Mouse (Mus musculus): ENCODE measurements at regions not wholly inside any gene's neighbourhood (a gene's known extent, or its start where the extent isn't known, plus 50 kb on each side); places are given as distances from the start of the nearest gene placed in this dataset.

DNA sequence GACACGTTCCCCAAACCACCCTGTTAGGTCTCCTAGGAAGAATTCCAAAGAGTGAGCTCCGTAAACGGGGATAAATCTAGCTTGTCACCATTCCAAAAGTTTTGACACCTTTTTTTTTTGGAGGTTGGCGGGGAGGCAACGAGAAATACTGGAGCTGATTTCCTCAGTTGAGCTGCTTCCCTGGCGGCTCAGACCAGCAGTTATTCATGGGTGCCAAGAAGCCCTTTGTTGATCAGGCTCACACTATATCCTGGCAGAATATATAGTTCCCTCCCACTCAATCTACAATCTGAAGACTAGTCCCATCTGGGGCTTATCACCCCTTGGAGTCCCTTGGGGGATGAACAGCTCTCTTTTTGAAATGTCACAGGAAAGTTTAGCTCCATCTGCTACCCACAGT lies 77.5 kb upstream of the Tiam2 start:
- no peak for DNase-seq (ENCODE audit: low read depth)

DNA sequence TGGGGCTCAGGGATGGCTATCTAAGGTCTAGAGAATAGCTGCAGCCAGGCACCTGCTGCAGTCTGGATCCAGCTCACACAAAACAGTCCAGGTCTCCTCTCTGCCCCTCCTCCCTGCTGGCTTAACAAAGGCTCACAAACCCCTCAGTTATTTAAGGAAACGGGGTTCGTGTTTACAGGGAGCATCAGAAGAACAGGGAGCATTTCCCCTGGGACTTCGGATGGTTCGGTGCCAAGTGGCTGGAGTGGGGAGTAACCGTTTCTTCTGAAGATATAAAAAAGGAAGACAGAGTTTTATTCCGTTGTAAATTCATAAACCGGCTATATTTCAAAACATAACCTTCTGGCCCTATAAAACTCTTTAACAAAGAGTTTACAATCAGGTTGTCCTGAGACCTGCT lies 77.1 kb upstream of the Tiam2 start:
- no peak for DNase-seq (ENCODE audit: low read depth)

DNA sequence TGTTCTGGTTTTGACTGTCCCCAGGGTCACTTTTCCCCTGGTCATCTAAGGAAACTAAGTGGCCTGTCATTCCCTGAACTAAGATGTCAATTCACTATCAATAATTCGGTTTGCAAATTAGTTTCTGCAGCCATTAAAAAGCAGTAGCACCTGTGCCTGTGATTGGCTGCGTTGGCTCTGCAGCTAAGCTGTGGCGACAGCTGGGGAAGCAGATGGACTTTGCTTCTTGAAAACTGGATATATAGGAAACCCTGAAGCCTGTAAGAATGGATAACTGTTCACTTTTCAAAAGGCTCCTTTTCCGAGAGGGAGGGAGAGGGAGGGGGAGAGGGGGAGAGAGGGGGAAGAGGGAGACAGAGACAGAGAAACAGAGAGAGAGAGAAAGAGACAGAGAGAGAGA lies 75.2 kb upstream of the Tiam2 start:
- no peak for DNase-seq (ENCODE audit: low read depth)

GRCm38 (mm10) chr17:3251966-3252365 lies 74.4 kb upstream of the Tiam2 start:
- DNase-seq (ENCODE audit: low read depth): no peak

DNA sequence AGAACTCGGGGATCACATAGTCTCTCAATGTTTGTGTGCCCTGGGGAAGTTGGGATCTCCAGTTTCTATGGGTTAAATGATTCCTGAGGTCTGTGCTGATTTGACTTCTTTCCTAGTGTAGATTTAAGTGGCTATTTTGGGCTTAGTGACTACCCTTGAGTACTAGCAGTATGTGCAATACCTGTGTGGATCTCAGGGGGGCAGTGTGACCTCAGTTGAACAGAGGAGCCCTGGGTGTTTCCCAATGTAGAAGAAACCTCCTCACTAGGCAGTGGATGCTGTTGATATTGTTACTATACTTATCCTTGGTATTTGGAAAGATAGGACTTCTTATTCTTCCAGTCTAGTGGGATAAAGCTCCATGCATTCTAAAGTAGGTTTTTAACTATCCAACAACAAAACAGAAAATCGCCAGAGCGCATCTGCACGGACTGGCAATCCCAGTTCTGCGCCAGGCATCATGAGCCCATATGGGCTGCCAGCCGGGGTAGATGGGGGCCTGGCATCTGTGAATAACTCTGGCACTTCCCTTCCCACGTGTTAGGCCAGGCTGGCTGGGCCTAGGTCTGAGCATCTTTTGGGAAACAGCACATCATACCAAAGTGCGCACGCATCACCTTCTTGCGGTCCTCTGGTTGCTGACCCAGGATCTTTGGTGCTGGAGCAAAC lies 72.7 kb upstream of the Tiam2 start:
- DNase-seq (ENCODE audit: low read depth): peak; percentile 29

GRCm38 (mm10) chr17:3256765-3257164 lies 69.6 kb upstream of the Tiam2 start:
- no peak for DNase-seq (ENCODE audit: low read depth)

GRCm38 (mm10) chr17:3258811-3259510 lies 67.4 kb upstream of the Tiam2 start:
- no peak for DNase-seq (ENCODE audit: low read depth)

- DNase-seq (ENCODE audit: low read depth): no peak
Observed at GRCm38 (mm10) chr17:3260796-3261195, 65.6 kb upstream of the Tiam2 start.

DNA sequence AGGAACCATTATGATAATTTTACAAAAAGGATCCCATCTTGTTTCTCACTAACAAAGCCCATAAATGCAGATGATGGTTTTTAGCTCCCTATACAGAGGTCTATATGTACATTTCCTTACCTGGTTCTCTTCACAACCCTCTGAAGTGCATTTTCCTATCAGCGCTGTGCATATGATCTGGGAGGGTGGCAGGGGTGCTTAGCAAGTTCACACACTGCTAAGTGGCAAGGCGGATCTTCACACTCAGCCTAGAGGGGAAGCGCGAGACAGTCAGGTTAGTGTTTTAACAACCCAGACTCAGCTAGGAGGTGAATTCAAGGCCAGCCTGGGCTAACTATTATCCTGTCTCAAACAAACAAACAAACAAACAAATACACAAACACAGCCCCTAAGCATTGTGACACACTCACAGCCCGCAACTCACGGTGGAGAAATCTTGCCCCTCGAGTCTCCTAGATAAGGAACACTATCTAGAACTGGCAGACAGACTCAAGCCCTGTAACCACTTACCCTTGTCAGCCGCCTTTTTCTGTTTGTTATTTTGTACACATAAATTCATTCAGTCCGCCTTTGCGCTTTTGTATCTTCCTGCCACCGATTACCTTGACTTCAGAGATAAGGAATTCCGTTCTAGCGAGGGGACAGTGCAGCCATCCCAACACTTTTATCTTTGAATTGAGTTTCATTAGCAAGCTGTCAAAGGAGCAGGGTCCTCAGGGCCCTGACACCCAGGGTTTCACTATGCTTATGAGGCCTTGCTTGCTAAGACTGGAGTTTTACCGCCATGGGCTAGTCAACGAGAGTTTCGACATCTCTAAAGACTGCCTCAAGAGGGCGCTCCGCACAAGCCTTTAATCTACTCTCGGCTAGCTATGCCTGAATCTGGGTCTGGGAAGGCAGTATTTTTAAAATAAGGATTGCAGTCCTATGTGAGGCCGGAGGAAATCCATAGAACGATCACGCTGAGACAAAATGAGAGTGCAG lies 53.0 kb upstream of the Tiam2 start:
- peak; percentile 68 for DNase-seq (ENCODE audit: low read depth)

DNA sequence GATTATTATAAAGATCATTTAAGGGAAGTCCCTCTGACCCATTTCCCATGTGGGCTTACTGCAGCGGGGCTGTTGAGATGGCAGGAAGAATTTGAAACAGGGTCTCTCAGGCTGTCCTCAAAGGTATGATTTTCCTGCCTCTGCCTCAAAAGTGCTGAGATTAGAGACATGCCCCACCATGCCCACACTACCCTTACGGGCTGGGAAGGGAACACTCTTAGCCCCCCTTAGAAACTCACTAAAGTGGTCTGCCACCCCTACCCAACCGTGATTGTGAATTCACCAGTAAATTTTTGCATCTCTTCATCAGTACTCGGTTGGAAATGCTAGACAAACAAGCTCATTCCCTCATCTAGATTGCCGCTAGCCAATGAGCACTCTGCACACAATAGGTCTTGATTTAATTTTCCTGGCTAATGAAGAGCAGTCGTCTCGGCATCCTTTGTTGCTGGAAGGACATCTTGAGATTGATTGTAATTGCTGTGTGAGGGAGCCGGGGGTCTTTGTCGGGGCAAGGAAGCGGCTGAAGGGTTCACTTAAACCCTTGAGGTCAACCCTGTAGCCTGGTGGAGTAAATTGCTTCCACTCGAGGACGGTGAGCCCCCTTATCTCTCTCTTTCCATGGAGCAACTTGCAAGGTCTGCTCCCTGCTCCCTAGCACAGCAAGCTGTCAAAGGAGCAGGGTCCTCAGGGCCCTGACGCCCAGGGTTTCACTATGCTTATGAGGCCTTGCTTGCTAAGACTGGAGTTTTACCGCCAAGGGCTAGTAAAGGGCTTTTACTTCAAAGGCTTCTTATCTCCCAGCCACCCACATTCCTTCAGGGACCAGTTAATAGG lies 51.7 kb upstream of the Tiam2 start:
- no peak for DNase-seq (ENCODE audit: low read depth)
